Mouse (Mus musculus): ENCODE data around the gene Tap2.

The Tap2 gene

DNA sequence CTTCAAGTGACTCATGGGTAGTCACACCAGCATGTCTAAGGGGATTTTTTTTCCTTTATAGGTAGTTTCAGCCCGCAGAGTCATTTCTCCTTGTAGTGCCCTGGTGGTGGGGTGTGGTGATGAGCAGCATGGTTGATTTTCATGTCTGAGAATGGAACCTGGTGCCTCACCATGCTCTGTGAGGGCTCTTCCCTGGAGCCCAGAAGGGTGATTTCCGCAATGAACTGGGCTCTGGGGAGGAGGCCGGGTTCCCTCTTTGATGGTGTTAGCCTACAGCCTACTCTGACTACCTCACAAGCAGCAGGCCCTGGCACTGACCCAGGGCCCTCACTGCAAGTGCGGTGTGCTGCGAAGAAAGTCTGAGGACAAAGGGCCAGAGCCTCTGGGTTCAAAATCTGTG, at the start of gene Tap2:
Gene Tap2, plus strand, starts transcription at position 84 of the 400 bp plus-strand sequence.
- no peak for DNase-seq (ENCODE audit: low spot score in 2 of 2)

GRCm38 (mm10) chr17:34155534-34155933, 47.8 kb upstream of the Tap2 start:
- DNase-seq (ENCODE audit: low spot score in 2 of 2), result no peak

GRCm38 (mm10) chr17:34164202-34164895, 39.0 kb upstream of the Tap2 start:
- DNase-seq (ENCODE audit: low spot score in 2 of 2), result no peak

DNA sequence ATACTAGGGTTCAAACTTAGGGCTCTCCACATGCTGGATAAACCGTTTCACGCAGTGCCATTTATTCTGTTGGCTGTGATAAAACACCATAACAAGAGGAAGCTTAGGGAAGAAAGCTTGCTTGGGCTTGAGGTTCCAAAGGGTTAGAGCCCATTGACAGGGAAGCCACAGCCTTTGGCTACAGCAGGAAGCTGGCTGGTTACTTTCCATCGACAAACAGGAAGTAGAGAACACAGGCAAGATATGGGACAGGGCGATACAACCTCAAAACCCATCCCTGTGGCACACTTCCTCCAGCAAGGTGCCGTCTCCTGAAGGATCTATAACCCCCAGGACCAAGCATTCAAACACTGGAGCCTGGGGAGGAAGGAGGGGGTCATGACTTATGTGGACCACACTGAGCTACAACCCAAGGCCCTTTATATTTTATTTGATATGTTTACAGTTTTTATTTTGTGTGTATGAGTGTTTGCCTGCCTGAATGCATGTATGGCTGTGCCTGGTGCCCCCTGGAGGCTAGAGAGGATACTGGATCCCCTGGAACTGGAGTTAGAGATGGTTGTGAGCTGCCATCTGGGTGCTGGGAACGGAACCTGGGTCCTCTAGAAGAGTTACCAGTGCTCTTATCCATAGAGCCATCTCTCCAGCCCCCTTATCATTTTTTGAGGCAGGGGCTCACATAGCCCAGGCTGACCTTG, 38.1 kb upstream of the Tap2 start:
- DNase-seq (ENCODE audit: low spot score in 2 of 2), result no peak

DNA sequence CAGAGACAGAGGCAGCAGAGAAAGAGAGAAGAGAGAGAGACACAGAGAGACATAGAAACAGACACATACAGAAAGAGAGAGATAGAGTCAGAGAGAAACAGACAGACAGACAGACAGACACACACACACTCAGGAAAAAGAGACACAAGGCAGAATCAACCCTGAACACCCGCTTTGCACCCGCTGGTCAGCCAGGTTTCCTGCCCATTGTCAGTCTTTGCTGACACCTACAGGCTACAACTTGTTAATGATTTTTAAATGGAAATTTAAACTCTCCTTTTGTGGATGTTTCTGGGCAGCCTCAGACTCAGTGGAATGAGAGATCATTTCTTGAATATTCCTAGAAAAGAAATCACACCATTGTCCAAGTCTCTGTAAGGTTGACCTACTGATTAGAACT, 34.0 kb upstream of the Tap2 start:
- DNase-seq (ENCODE audit: low spot score in 2 of 2), result no peak

- DNase-seq (ENCODE audit: low spot score in 2 of 2), result no peak
Measured at GRCm38 (mm10) chr17:34170487-34170876, 32.8 kb upstream of the Tap2 start.

- peak; percentile 52 to 85 for DNase-seq (ENCODE audit: low spot score in 2 of 2)
Measured at GRCm38 (mm10) chr17:34170877-34171498, 32.3 kb upstream of the Tap2 start.

DNA sequence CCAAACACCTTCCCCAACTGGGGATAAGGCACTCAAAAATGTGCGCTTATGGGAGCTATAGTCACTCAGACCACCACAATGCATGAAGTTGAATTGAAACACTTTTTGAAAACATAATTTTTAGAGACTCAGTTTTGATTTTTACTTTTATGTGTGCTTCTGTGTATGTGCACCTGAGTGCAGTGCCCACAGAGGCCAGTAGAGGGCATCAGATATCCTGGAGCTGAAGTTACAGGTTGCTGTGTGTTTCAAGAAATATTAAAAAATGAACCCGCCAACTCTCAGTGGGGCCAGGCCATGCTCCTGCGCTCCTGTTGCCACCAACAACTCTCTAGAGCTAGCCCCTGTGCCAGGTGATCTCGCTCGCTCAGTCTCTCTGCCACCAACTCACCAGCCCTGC, 30.8 kb upstream of the Tap2 start:
- no peak for DNase-seq (ENCODE audit: low spot score in 2 of 2)

DNA sequence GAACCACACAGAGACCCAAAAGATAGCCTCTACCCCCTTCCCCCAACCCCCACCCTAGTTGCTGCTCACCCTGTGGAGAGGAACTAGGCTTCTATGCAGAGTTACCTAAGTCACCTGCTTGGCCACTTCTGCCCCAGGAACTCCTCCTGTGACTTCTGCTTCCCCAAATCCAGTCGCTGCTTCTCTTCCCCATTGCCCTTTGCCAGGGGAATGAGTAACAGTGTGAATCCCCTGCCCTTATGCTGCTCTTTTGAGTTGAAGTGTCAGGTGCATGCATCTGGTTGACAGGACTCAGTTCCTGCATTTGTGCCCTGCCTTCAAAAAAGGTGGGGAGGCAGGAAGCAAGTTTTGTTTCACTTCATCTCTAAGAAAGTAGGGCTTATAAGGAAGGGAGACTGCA, 29.3 kb upstream of the Tap2 start:
- DNase-seq (ENCODE audit: low spot score in 2 of 2), result no peak

GRCm38 (mm10) chr17:34177179-34177578, 26.1 kb upstream of the Tap2 start:
- DNase-seq (ENCODE audit: low spot score in 2 of 2), result no peak

DNA sequence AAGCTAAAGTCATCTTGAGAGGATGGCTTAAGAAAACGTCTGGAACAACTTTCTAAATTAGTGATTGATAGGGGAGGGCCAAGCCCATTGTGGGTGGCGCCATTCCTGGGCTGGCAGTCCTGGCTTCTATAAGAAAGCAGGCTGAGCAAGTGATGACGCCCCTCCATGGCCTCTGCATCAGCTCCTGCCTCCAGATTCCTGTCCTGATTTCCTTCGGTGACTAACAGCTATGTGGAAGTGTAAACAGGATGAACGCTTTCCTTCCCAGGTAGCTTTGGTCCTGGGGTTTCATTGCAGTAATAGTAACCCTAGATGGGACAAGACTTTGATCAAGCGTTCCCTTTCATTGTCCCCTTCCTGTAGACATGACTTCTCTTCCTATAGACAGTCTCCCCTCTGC, 24.3 kb upstream of the Tap2 start:
- DNase-seq (ENCODE audit: low spot score in 2 of 2), result no peak

DNA sequence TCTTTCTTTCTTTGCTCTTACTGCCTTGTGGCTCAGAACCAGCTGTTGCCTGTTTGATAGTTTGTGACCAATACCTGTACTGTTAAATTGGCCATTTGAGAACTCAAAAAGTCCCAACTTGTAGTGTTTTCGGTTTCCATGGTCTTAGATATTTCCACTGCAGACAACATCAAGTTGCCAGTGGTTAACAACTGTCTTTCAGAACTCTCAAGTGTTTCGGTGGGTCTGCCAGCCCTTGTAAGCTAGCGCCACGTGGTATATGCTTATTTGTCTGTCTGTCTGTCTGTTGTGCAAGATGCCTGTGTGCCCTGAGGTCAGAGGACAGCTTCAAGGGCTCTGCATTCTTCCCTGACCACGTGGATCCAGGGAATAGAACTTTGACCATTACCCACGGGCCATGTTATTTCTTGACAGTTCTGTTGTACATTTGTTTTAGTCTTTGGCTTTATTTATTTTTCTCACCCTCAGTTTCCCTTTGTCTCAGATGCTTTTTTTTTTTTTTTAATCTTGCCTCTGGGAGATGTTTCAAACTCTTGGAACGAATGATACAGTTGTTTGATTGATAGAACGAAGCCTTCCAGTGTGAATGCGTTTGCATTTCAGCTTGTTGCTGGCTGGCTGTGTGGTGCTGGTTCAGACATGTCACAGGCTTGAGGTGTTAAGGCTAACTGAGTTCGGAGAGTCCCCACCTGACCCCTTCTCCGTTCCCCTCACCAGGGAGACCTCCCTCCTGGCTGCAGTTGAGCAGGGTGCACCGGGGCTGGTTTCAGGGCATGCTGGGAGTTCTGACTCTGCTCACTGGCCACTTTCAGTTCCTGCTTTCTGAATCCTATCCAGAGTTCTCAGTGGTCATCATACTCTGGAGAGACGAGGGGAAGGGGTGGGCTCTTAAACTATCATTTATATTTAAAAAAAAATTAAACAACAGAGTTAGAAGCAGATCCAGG, 23.1 kb upstream of the Tap2 start:
- DNase-seq (ENCODE audit: low spot score in 2 of 2), result no peak

GRCm38 (mm10) chr17:34183564-34184219, 19.6 kb upstream of the Tap2 start:
- DNase-seq (ENCODE audit: low spot score in 2 of 2), result no peak

DNA sequence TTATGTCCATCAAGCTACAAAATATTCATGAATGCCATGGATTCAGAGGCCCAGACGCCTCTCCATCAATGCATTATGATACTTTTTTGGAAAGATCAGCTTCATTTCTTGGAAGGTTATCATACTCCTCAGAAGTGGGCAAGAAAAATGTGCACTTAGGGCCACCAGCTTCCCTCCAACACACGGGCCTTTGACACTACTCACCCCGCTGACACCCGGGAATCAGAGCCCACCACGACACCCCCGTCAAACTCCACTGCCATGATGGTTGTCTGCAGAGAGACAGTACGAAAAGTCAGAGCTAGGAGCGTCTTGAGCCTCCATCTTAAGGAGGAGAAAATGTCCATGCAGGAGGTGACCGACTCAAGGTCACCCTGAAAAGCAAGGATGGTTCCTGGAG, 17.8 kb upstream of the Tap2 start:
- DNase-seq (ENCODE audit: low spot score in 2 of 2), result no peak

DNA sequence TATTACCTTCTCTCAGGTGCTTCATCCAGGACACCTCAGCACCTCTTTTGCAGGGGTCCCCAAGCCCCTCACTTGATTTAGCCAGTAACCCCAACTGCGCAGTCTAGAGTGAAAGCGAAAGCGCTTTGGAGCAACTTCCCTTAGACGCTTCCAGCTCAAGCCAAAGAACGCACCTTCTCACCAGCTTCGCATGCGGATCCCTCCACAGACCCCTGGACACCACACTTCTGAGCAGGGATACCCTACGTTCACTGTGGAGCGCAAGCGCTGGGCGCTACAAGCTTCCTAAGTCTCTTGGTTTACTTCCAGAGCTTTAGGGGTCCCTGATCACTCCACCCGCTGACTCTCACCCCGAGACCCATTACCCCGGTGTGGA, 16.5 kb upstream of the Tap2 start:
- DNase-seq (ENCODE audit: low spot score in 2 of 2), result no peak

DNA sequence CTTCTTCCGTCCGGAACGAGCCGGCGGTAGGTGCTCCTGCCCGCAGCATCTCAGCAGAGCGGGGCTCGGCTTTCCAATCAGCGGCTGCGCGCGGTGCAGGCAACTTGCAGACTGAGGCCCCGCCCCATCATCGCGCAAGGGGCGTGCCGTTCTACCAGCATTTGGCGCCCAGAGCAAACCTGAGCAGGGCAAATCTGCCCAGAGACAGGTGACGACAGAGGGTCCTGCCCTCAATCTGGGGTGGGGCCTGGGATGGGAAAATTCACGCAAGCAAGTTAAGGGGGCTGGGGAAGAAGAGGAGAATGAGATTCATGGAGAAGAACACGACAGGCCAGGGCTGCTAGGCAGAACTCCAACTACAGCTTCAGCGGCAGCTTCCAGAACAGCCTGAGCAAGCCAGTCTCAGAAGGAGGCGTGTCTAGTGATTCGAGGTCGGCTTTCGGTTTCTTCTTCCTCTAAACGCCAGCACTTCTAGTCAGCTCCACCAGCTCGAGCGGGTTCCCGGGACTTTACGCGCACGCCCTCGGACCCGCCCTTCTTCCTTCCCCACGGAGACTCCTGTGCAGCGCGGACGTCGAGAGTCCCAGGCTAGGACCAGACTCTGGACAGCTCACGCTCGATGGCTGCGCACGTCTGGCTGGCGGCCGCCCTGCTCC, 15.9 kb upstream of the Tap2 start, which contains the start of the genes Tap1 and Psmb9:
Gene Tap1, plus strand, starts transcription at position 293 of the 656 bp plus-strand sequence.
Gene Psmb9, minus strand, starts transcription at position 504 of the 656 bp plus-strand sequence.
- DNase-seq (ENCODE audit: low spot score in 2 of 2), result peak; percentile 95 to 98

GRCm38 (mm10) chr17:34188010-34188409, 15.3 kb upstream of the Tap2 start:
- DNase-seq (ENCODE audit: low spot score in 2 of 2), result no peak

- no peak for DNase-seq (ENCODE audit: low spot score in 2 of 2)
Measured at GRCm38 (mm10) chr17:34188986-34189385, 14.3 kb upstream of the Tap2 start.

- DNase-seq (ENCODE audit: low spot score in 2 of 2), result peak in 1 of 2 experiments; percentile 45
Measured at GRCm38 (mm10) chr17:34192852-34193251, 10.5 kb upstream of the Tap2 start.

GRCm38 (mm10) chr17:34193468-34193867, 9.9 kb upstream of the Tap2 start:
- no peak for DNase-seq (ENCODE audit: low spot score in 2 of 2)

DNA sequence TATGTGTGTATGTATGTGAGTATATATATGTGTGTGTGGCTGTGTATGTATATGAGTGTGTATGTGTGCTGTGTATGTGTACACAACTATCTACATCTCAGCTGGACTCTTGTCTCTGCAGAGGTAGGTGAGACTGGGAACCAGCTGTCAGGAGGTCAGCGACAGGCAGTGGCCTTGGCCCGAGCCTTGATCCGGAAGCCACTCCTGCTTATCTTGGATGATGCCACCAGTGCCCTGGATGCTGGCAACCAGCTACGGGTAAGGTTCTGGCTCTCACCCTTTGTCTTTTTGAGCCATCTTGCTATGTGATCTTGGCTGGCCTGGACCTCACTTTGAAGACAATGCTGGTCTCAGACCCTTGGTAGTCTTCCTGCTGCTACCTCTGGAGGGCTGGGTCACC, 8.6 kb upstream of the Tap2 start:
- DNase-seq (ENCODE audit: low spot score in 2 of 2), result no peak
